Mouse (Mus musculus): Measurements from ENCODE around the gene C1rl.

DNA sequence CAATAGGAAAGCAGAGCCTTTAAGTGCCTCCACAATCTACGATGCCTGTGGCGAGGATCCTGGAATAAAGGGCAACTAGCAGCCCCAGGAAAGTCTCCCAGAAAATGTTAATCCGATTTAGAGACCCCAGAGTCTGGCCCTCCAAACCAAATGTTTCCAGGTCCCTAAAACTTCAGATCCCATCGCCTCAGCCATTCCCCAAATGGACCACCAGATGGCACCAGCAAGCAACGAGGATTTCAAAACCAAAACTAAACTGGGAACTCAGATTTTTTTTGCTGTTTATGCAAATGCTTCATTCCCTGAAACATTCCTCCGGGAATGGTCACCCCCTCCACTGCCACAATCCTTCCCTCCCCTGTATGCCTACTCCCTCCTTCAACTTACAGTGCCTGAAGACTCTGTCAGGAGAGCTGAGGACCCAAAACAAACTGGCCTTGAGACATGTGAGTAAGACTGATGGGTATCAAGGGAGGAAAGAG is 19.5 kb downstream of the C1rl start, which contains the start of gene C1ra:
- TF ChIP-seq EP300 (optimal IDR thresholded peaks at IDR 0.05): no peak
- peak; percentile 87 for TF ChIP-seq CTCF (IDR thresholded peaks at IDR 0.05; ENCODE audit: low read depth)
